Mouse (Mus musculus) CH12.LX (cell line): ENCODE measurements around the gene Uap1l1. TPM values are rescaled to one million over a fixed set of nuclear protein-coding genes. Genes with fewer than 3 reads are reported as not detected.

ENCODE experiments used
- DNase-seq: peaks from one replicate; pipeline ENCODE4 v3.0.0-alpha.2; 2013; ENCODE audit errors: extremely low read depth
- H3K27ac ChIP-seq: 2 replicates; pipeline ENCODE4 v1.5.1; 2012; ENCODE audit warnings: low read depth, mild to moderate bottlenecking, control low read depth, moderate library complexity; ENCODE audit not compliant: insufficient read depth
- H3K27me3 ChIP-seq: replicated peaks from 2 replicates; pipeline ENCODE3; 2012; ENCODE audit warnings: inconsistent platforms
- H3K36me3 ChIP-seq, 2 experiments: replicated peaks in 1 of 2; 2 replicates each; pipeline versions ENCODE3 to v1.6.1; 2012; ENCODE audit warnings: inconsistent platforms in 1 of 2, low read length in 1 of 2, mild to moderate bottlenecking in 1 of 2, mixed read lengths in 1 of 2, moderate library complexity in 1 of 2; ENCODE audit not compliant: control insufficient read depth in 1 of 2, insufficient read depth in 1 of 2
- H3K4me1 ChIP-seq, 2 experiments: 2 replicates each; pipeline ENCODE4 v1.6.1; 2012; ENCODE audit warnings: inconsistent platforms in 1 of 2, moderate library complexity in 1 of 2; ENCODE audit not compliant: insufficient read depth in 2 of 2, control insufficient read depth in 1 of 2
- H3K4me2 ChIP-seq: 2 replicates; pipeline ENCODE4 v1.6.1; 2012; ENCODE audit warnings: low read depth, mild to moderate bottlenecking, control low read depth; ENCODE audit not compliant: poor library complexity, insufficient read depth, severe bottlenecking
- H3K4me3 ChIP-seq, 3 experiments: fragments of 150-350 bp in 1 of 3; sonication (generic) in 1 of 3; replicated peaks in 1 of 3; 2 replicates each; pipeline versions ENCODE3 to v1.5.1; 2011 to 2012; ENCODE audit warnings: low read depth in 2 of 3, low read length in 2 of 3, mild to moderate bottlenecking in 2 of 3, moderate library complexity in 2 of 3, control low read depth in 1 of 3, improper control_type of control experiment in 1 of 3, inconsistent platforms in 1 of 3, mixed read lengths in 1 of 3; ENCODE audit not compliant: poor library complexity in 1 of 3
- H3K79me2 ChIP-seq: replicated peaks from 2 replicates; pipeline ENCODE4 v1.6.1; 2012; ENCODE audit warnings: mild to moderate bottlenecking, moderate library complexity; ENCODE audit not compliant: control insufficient read depth, poor library complexity, insufficient read depth, severe bottlenecking; ENCODE audit errors: extremely low read depth
- H3K9ac ChIP-seq: 2 replicates; pipeline ENCODE4 v1.6.1; 2012; ENCODE audit warnings: low read depth, mild to moderate bottlenecking, control low read depth, moderate library complexity; ENCODE audit not compliant: insufficient read depth
- H3K9me3 ChIP-seq: replicated peaks from 2 replicates; pipeline ENCODE3; 2012; ENCODE audit warnings: low read length, inconsistent platforms, mixed read lengths
- CHD1 ChIP-seq: IDR thresholded peaks from 2 replicates; pipeline ENCODE4 v1.6.1; 2012; ENCODE audit warnings: low read depth, low read length, improper control_type of control experiment, inconsistent platforms
- CHD2 ChIP-seq: IDR thresholded peaks from 2 replicates; pipeline ENCODE4 v1.6.1; 2011; ENCODE audit warnings: low read length, improper control_type of control experiment
- CTCF ChIP-seq, 2 experiments: IDR thresholded peaks in 1 of 2; conservative IDR thresholded peaks in 1 of 2; 2 replicates each; pipeline ENCODE4 v1.5.1; 2011 to 2012; ENCODE audit warnings: low read depth in 2 of 2, low read length in 2 of 2, improper control_type of control experiment in 1 of 2, inconsistent platforms in 1 of 2, mild to moderate bottlenecking in 1 of 2, moderate library complexity in 1 of 2
- E2F4 ChIP-seq: IDR thresholded peaks from 2 replicates; pipeline ENCODE4 v1.6.1; 2011; ENCODE audit warnings: low read depth, low read length, improper control_type of control experiment; ENCODE audit not compliant: insufficient replicate concordance
- ELF1 ChIP-seq: IDR thresholded peaks from 2 replicates; pipeline ENCODE4 v1.6.1; 2014; ENCODE audit warnings: low read depth, mild to moderate bottlenecking, inconsistent platforms, low read length, improper control_type of control experiment
- EP300 ChIP-seq: IDR thresholded peaks from 2 replicates; pipeline ENCODE4 v1.6.1; 2011; ENCODE audit warnings: low read length, improper control_type of control experiment
- ETS1 ChIP-seq: conservative IDR thresholded peaks from 2 replicates; pipeline ENCODE4 v1.6.1; 2012; ENCODE audit warnings: low read depth, mild to moderate bottlenecking, inconsistent platforms, low read length, improper control_type of control experiment, moderate library complexity
- HCFC1 ChIP-seq: IDR thresholded peaks from 2 replicates; pipeline ENCODE4 v1.6.1; 2012; ENCODE audit warnings: low read depth, mild to moderate bottlenecking, inconsistent platforms, low read length, improper control_type of control experiment
- JUN ChIP-seq: IDR thresholded peaks from 2 replicates; pipeline ENCODE4 v1.6.1; 2011; ENCODE audit warnings: low read depth, mild to moderate bottlenecking, low read length, improper control_type of control experiment, moderate library complexity; ENCODE audit not compliant: insufficient read depth
- KAT2A ChIP-seq: IDR thresholded peaks from 2 replicates; pipeline ENCODE4 v1.6.1; 2012; ENCODE audit warnings: low read length, improper control_type of control experiment, inconsistent platforms; ENCODE audit not compliant: insufficient replicate concordance
- MAFK ChIP-seq: IDR thresholded peaks from 2 replicates; pipeline ENCODE4 v1.6.1; 2011; ENCODE audit warnings: low read length, improper control_type of control experiment; ENCODE audit not compliant: insufficient replicate concordance
- MAX ChIP-seq: IDR thresholded peaks from 2 replicates; pipeline ENCODE4 v1.6.1; 2011; ENCODE audit warnings: low read length, improper control_type of control experiment
- MAZ ChIP-seq: IDR thresholded peaks from 2 replicates; pipeline ENCODE4 v1.6.1; 2012; ENCODE audit warnings: low read depth, mild to moderate bottlenecking, inconsistent platforms, low read length, improper control_type of control experiment, moderate library complexity
- MXI1 ChIP-seq: IDR thresholded peaks from 2 replicates; pipeline ENCODE4 v1.6.1; 2011; ENCODE audit warnings: mild to moderate bottlenecking, low read depth, low read length, improper control_type of control experiment
- MYC ChIP-seq: IDR thresholded peaks from 2 replicates; pipeline ENCODE4 v1.6.1; 2011; ENCODE audit warnings: low read depth, mild to moderate bottlenecking, improper control_type of control experiment, low read length
- NRF1 ChIP-seq: IDR thresholded peaks from 2 replicates; pipeline ENCODE4 v1.6.1; 2014; ENCODE audit warnings: low read depth, mild to moderate bottlenecking, inconsistent platforms, low read length, improper control_type of control experiment, moderate library complexity
- RAD21 ChIP-seq: IDR thresholded peaks from 2 replicates; pipeline ENCODE4 v1.6.1; 2011; ENCODE audit warnings: low read depth, mild to moderate bottlenecking, low read length, improper control_type of control experiment, moderate library complexity
- RCOR1 ChIP-seq: conservative IDR thresholded peaks from 2 replicates; pipeline ENCODE4 v1.6.1; 2012; ENCODE audit warnings: low read depth, mild to moderate bottlenecking, inconsistent platforms, low read length, improper control_type of control experiment
- SIN3A ChIP-seq: IDR thresholded peaks from 2 replicates; pipeline ENCODE4 v1.6.1; 2012; ENCODE audit warnings: low read length, improper control_type of control experiment, inconsistent platforms
- TBP ChIP-seq: conservative IDR thresholded peaks from 2 replicates; pipeline ENCODE4 v1.6.1; 2011; ENCODE audit warnings: low read depth, low read length, improper control_type of control experiment
- TCF12 ChIP-seq: IDR thresholded peaks from 2 replicates; pipeline ENCODE4 v1.6.1; 2014; ENCODE audit warnings: low read depth, mild to moderate bottlenecking, inconsistent platforms, low read length, improper control_type of control experiment
- UBTF ChIP-seq: IDR thresholded peaks from 2 replicates; pipeline ENCODE4 v1.6.1; 2012; ENCODE audit warnings: low read depth, mild to moderate bottlenecking, inconsistent platforms, low read length, improper control_type of control experiment, moderate library complexity
- USF2 ChIP-seq: conservative IDR thresholded peaks from 2 replicates; pipeline ENCODE4 v1.6.1; 2011; ENCODE audit warnings: low read depth, low read length, improper control_type of control experiment
- ZMIZ1 ChIP-seq: IDR thresholded peaks from 2 replicates; pipeline ENCODE4 v1.6.1; 2012; ENCODE audit warnings: low read depth, mild to moderate bottlenecking, inconsistent platforms, low read length, improper control_type of control experiment
- dilution Hi-C: fragments of 300-500 bp; cut with MboI; formaldehyde crosslinking; loops from 2 replicates; pipeline ENCODE4 v1.14.3; 2020; ENCODE audit warnings: low sequenced_read_pairs; ENCODE audit not compliant: extremely low pct_unique_long_range_greater_than_20kb, extremely low pct_ligation_motif_present
- in situ Hi-C: fragments of 300-500 bp; cut with MboI; formaldehyde crosslinking; loops from 3 replicates; pipeline ENCODE4 v1.14.3; 2019; ENCODE audit warnings: low sequenced_read_pairs, low pct_ligation_motif_present, low pct_unique_long_range_greater_than_20kb, mixed read lengths
- polyA plus RNA-seq: library from polyadenylated mRNA; unstranded; fragments of >175 nt; gene quantifications from 2 replicates; pipeline ENCODE4 v1.2.1, GENCODE M21; 2012; ENCODE audit warnings: low read depth; ENCODE audit not compliant: insufficient read length
- total RNA-seq, 2 experiments: library from RNA; depleted of rRNA; stranded (reverse); fragments of 300-350 nt in 1 of 2; fragments of >200 nt in 1 of 2; gene quantifications; 2 replicates each; pipeline ENCODE4 v1.2.3; 2012 to 2014

Uap1l1 gene
- total and polyA plus RNA-seq, 3 experiments: 4.3 to 30.8 (median 14.5) TPM

GRCm38 (mm10) chr2:25408908-25409307, 43.4 kb upstream of the Uap1l1 start:
- no peak overlapping the region for H3K9ac ChIP-seq
- no peak for DNase-seq
- H3K4me3 ChIP-seq: no peak overlapping the region
- no peak overlapping the region for H3K27ac ChIP-seq
- TF ChIP-seq USF2: no peak
- TF ChIP-seq MYC: no peak
- no peak for TF ChIP-seq CHD2
- no peak for TF ChIP-seq NRF1
- TF ChIP-seq TBP: no peak
- no peak for TF ChIP-seq ELF1
- TF ChIP-seq MXI1: no peak
- TF ChIP-seq E2F4: no peak
- TF ChIP-seq RCOR1: no peak
- no peak for TF ChIP-seq ZMIZ1
- TF ChIP-seq KAT2A: no peak
- no peak for TF ChIP-seq CHD1
- no peaks in the 10 kb centered on the region for H3K79me2 ChIP-seq
- dilution Hi-C loops: no loop called here
- H3K27me3 ChIP-seq: peaks cover 77% of the 10 kb centered on the region
- in situ Hi-C loops: no loop called here
- H3K9me3 ChIP-seq: no peaks in the 10 kb centered on the region
- H3K36me3 ChIP-seq: no peaks in the 10 kb centered on the region
- no peaks in the 10 kb centered on the region for H3K4me1 ChIP-seq
- no peak overlapping the region for H3K4me2 ChIP-seq

- in situ Hi-C loops: loop anchor here (5.0 kb wide), 1 partner anchor 37 kb away; the partner anchor contains the start of gene Uap1l1
- dilution Hi-C loops: no loop called here
These were observed 38.5 kb upstream of the Uap1l1 start for GRCm38 (mm10) chr2:25403994-25404393.

More at GRCm38 (mm10) chr2:25403994-25404393, 38.5 kb upstream of the Uap1l1 start:
- Histone ChIP-seq H3K36me3 (no peaks in the 10 kb centered on the region), H3K4me2 (no peak overlapping the region), H3K4me1 (no peaks in the 10 kb centered on the region), H3K4me3 (no peak overlapping the region), H3K27me3 (peaks cover 92% of the 10 kb centered on the region), H3K9ac (no peak overlapping the region), H3K9me3 (no peaks in the 10 kb centered on the region), H3K79me2 (no peaks in the 10 kb centered on the region)
- DNase-seq: no peak
- TF ChIP-seq UBTF (no peak), MAFK (no peak), HCFC1 (no peak), USF2 (no peak), RAD21 (no peak), MAZ (no peak), CTCF (conservative IDR thresholded peaks at IDR 0.05 in 1 of 2, IDR thresholded peaks at IDR 0.05 in 1 of 2; ENCODE audit: low read depth in 2 of 2, low read length in 2 of 2) (no peak), SIN3A (no peak), EP300 (no peak), JUN (no peak), CHD2 (no peak), MAX (no peak), ETS1 (no peak), TCF12 (no peak), ELF1 (no peak), NRF1 (no peak)
- TF ChIP-seq, all 38 proteins: peak for 0
- H3K27ac ChIP-seq: no peak overlapping the region
